Mouse (Mus musculus) cortical plate, adult 2 months (tissue): ENCODE measurements at regions not wholly inside any gene's neighbourhood (a gene's known extent, or its start where the extent isn't known, plus 50 kb on each side); places are given as distances from the start of the nearest gene placed in this dataset.

ENCODE experiments used
- CTCF ChIP-seq: fragments of 200-500 bp; IDR thresholded peaks from 2 replicates; pipeline ENCODE4 v1.5.1; 2011; ENCODE audit warnings: mild to moderate bottlenecking, control low read depth, low read length; ENCODE audit not compliant: insufficient read depth; ENCODE audit errors: extremely low read depth
- POLR2A ChIP-seq: fragments of 200-500 bp; IDR thresholded peaks from 2 replicates; pipeline ENCODE4 v1.6.1; 2011; ENCODE audit warnings: mild to moderate bottlenecking, low read length, control low read depth; ENCODE audit not compliant: insufficient read depth; ENCODE audit errors: extremely low read depth

DNA sequence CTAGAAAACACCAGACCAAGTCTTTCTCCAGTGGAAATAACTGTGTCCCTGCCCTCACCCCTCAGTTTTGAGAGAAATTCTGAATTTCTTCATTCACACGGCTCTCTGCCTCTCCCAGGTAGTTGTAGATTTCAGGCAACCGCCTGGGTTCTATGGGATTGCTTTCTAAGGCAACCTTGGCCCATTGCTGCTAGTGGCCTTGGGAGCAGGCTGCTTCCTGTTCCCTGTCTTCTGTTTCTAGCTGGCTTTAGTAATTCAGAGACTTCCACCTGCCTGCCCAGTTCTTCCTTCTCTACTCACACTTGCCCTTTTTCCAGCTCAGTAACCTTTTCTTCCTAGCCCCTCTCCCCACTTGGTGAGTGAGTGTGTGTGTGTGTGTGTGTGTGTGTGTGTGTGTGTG is 187.1 kb downstream of the Abcc12 start:
- TF ChIP-seq POLR2A: no peak
- no peak for TF ChIP-seq CTCF
